Mouse (Mus musculus) liver, postnatal 0 days (tissue): ENCODE measurements around the gene Ttc23.

Source experiments
- CTCF ChIP-seq: sonication (generic); IDR thresholded peaks from 2 replicates; pipeline ENCODE4 v1.5.1; 2016; ENCODE audit warnings: antibody characterized with exemption, low read depth
- EP300 ChIP-seq: IDR thresholded peaks from 2 replicates; pipeline ENCODE4 v1.6.1; 2016; ENCODE audit warnings: antibody characterized with exemption, low read depth, mild to moderate bottlenecking

DNA sequence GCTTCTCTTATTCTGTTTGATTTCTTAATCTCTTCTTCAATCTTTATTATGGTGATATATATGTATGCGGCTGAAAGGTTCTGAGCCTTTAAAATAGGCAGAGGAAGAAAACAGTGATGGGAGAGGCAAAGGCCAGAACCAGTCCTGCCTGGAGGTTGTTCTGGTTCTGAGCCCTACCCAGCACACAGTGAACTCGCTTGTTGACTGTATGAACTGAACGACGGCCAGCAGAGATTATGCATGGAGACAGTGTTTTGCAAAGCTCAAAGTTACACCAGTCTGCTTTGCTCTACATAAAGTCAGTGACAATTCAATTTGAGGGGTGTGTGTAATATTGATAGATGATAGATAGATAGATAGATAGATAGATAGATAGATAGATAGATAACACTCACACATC is 52.1 kb downstream of the Ttc23 start:
- TF ChIP-seq EP300 (no peak), CTCF (no peak)
